Mouse (Mus musculus) ES-Bruce4 (cell line): ENCODE measurements around the gene Cd300ld5. TPM values are rescaled to one million over a fixed set of nuclear protein-coding genes. Genes with fewer than 3 reads are reported as not detected.
"Not testable (repeated sequence)": the region's sequence is repeated elsewhere in the genome, so short reads cannot be mapped to it uniquely, and the experiment has no call there.

Experiments
- H3K27ac ChIP-seq: 2 replicates; pipeline ENCODE4 v1.5.1; 2012; ENCODE audit warnings: low read length, inconsistent platforms; ENCODE audit not compliant: insufficient read depth
- H3K27me3 ChIP-seq: 2 replicates; pipeline ENCODE4 v1.6.1; 2012; ENCODE audit warnings: mild to moderate bottlenecking, low read length, inconsistent platforms; ENCODE audit not compliant: control insufficient read depth, poor library complexity, insufficient read depth, severe bottlenecking
- H3K36me3 ChIP-seq: 2 replicates; pipeline ENCODE4 v1.6.1; 2012; ENCODE audit warnings: inconsistent platforms, mild to moderate bottlenecking, low read length, moderate library complexity; ENCODE audit not compliant: control insufficient read depth, poor library complexity, insufficient read depth, severe bottlenecking
- H3K4me1 ChIP-seq: one replicate; pipeline ENCODE4 v1.8.1; 2011; ENCODE audit warnings: low read length; ENCODE audit not compliant: control insufficient read depth, insufficient read depth
- H3K4me3 ChIP-seq: 2 replicates; pipeline ENCODE4 v1.5.1; 2011; ENCODE audit warnings: low read depth, mild to moderate bottlenecking, low read length
- H3K9ac ChIP-seq: 2 replicates; pipeline ENCODE4 v1.6.1; 2012; ENCODE audit warnings: low read depth, mild to moderate bottlenecking, inconsistent platforms; ENCODE audit not compliant: poor library complexity, severe bottlenecking
- H3K9me3 ChIP-seq: replicated peaks from 2 replicates; pipeline ENCODE4 v1.6.1; 2012; ENCODE audit warnings: mild to moderate bottlenecking, low read length, inconsistent platforms; ENCODE audit not compliant: control insufficient read depth, poor library complexity, insufficient read depth, severe bottlenecking
- CTCF ChIP-seq: IDR thresholded peaks from one replicate; pipeline ENCODE4 v1.8.1; 2011; ENCODE audit warnings: low read depth, low read length
- EP300 ChIP-seq: IDR thresholded peaks from 2 replicates; pipeline ENCODE4 v1.6.1; 2011; ENCODE audit warnings: low read depth, low read length; ENCODE audit not compliant: insufficient read depth
- POLR2A ChIP-seq: IDR thresholded peaks from one replicate; pipeline ENCODE4 v1.8.1; 2011; ENCODE audit warnings: low read length; ENCODE audit not compliant: insufficient read depth
- polyA plus RNA-seq: library from polyadenylated mRNA; stranded (reverse); fragments of >200 nt; gene quantifications from 2 replicates; pipeline ENCODE4 v1.2.4, GENCODE M21; 2011; ENCODE audit warnings: low read depth; ENCODE audit not compliant: missing spikeins, insufficient read depth, insufficient read length

The Cd300ld5 gene
- not detected in 2 replicates for polyA plus RNA-seq

- H3K27me3 ChIP-seq, H3K36me3 ChIP-seq, H3K9me3 ChIP-seq, H3K27ac ChIP-seq, H3K9ac ChIP-seq, H3K4me3 ChIP-seq, H3K4me1 ChIP-seq: not testable (repeated sequence)
Observed at GRCm38 (mm10) chr11:115037669-115038068, at the start of gene Cd300ld5. Cd300ld5 (minus strand) TSS chr11:115037769.

GRCm38 (mm10) chr11:115086213-115086612 lies 48.6 kb upstream of the Cd300ld5 start:
- TF ChIP-seq EP300 (no peak), CTCF (no peak), POLR2A (no peak)
- Histone ChIP-seq H3K36me3 (no peaks in the 10 kb centered on the region), H3K9me3 (peaks cover 3% of the 10 kb centered on the region; the same call in 1 of the 2 replicates), H3K27ac (no peak overlapping the region), H3K4me3 (no peak overlapping the region), H3K9ac (no peak overlapping the region), H3K27me3 (no peaks in the 10 kb centered on the region), H3K4me1 (no peaks in the 10 kb centered on the region)

GRCm38 (mm10) chr11:115085064-115085463 lies 47.5 kb upstream of the Cd300ld5 start:
- Histone ChIP-seq H3K27me3 (no peaks in the 10 kb centered on the region), H3K4me1 (no peaks in the 10 kb centered on the region), H3K36me3 (no peaks in the 10 kb centered on the region), H3K4me3 (no peak overlapping the region), H3K9ac (no peak overlapping the region), H3K27ac (no peak overlapping the region), H3K9me3 (peaks cover 2% of the 10 kb centered on the region; the same call in 1 of the 2 replicates)
- TF ChIP-seq CTCF: no peak
- TF ChIP-seq EP300: no peak
- TF ChIP-seq POLR2A: no peak

GRCm38 (mm10) chr11:115084595-115084994 lies 47.0 kb upstream of the Cd300ld5 start:
- Histone ChIP-seq H3K27ac (no peak overlapping the region), H3K4me3 (no peak overlapping the region)

GRCm38 (mm10) chr11:115083376-115084139 lies 46.0 kb upstream of the Cd300ld5 start:
- Histone ChIP-seq H3K4me3 (no peak overlapping the region), H3K9me3 (no peaks in the 10 kb centered on the region), H3K9ac (no peak overlapping the region), H3K27ac (no peak overlapping the region), H3K4me1 (no peaks in the 10 kb centered on the region), H3K36me3 (no peaks in the 10 kb centered on the region), H3K27me3 (no peaks in the 10 kb centered on the region)
- TF ChIP-seq CTCF (peak; percentile 90), EP300 (no peak), POLR2A (no peak)

More at GRCm38 (mm10) chr11:115084595-115084994, 47.0 kb upstream of the Cd300ld5 start:
- Histone ChIP-seq H3K27me3 (no peaks in the 10 kb centered on the region), H3K4me1 (no peaks in the 10 kb centered on the region), H3K9me3 (no peaks in the 10 kb centered on the region), H3K36me3 (no peaks in the 10 kb centered on the region), H3K9ac (no peak overlapping the region)
- TF ChIP-seq EP300 (no peak), CTCF (no peak), POLR2A (no peak)

GRCm38 (mm10) chr11:115082196-115082595 lies 44.6 kb upstream of the Cd300ld5 start:
- Histone ChIP-seq H3K9me3 (no peaks in the 10 kb centered on the region), H3K27me3 (no peaks in the 10 kb centered on the region), H3K9ac (no peak overlapping the region), H3K36me3 (no peaks in the 10 kb centered on the region), H3K4me1 (no peaks in the 10 kb centered on the region), H3K4me3 (no peak overlapping the region), H3K27ac (no peak overlapping the region)
- TF ChIP-seq POLR2A: no peak
- TF ChIP-seq CTCF: no peak
- TF ChIP-seq EP300: no peak
